ENCODE assay signal across 8 mouse cellular contexts in the genomic region with DNA sequence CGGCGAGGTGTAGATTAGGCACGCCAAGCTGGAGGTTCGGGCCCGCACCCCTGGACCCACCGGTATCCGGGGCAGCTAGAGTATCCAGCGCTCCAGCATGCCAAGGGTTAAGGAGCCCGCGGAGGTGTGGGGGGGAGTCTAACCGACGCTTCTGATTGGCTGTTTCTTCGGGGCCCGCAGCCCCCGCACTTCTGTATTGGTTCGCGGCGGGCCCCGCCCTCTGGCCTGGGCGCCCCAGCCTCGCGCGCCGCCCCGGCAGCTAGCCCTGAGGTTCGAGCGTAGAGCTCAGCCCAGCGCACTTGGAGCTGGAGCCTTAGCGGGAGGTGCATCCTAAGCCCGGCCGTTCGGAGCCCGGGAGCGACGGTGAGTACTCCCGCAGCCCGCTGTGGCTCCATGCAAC. TPM values are rescaled to one million over a fixed set of nuclear protein-coding genes. Genes with fewer than 3 reads are reported as not detected.
DNase-seq lines count a peak whose midpoint lies in the region; ATAC-seq lines count a peak whose summit lies in the region.

TSS of gene Ece1 (plus strand) at position 219 of the 400 bp plus-strand sequence.

- ATAC-seq in megakaryocyte, adult 5-6 weeks (ENCODE audit: poor library complexity, severe bottlenecking), result peak; percentile 86

- peak; percentile 88 to 90 for DNase-seq in adrenal gland, adult 18-20 months (ENCODE audit: low spot score in 2 of 2)
- peak; percentile 96 for DNase-seq in embryo, embryonic 10.5 days (ENCODE audit: low spot score)
- DNase-seq in gastrocnemius, postnatal 14 days, result peak; percentile 91
- peak; percentile 95 for DNase-seq in induced T-regulatory cell, adult 2 months (ENCODE audit: low read depth)
- DNase-seq in left cerebral cortex, adult 8-10 months (ENCODE audit: low spot score in 2 of 2), result peak; percentile 74 to 90
- peak; percentile 87 to 90 for DNase-seq in right cerebral cortex, adult 2 months (ENCODE audit: low spot score in 2 of 2)
- peak; percentile 66 for DNase-seq in urinary bladder, postnatal 10 days (ENCODE audit: low spot score)

- intact Hi-C loops in gastrocnemius, postnatal 14 days (cut with DNase I; ENCODE audit: low total_unique reads), result no loop called here

RNA-seq across cellular contexts. Expression of gene Ece1, which starts in this region (rescaled TPM):
- total RNA-seq in adrenal gland, adult 18-20 months (2021), result 100 to 1,000 TPM; 210 to 273 TPM
- 10 to 100 TPM; 50.0 to 57.7 TPM for total RNA-seq in gastrocnemius, postnatal 14 days (2021)
- total RNA-seq in left cerebral cortex, adult 8-10 months (2022), result 10 to 100 TPM; 81.0 to 85.8 (median 83.3) TPM
- total RNA-seq in megakaryocyte, adult 5-6 weeks (2015), result 19.7 and 25.4 TPM in 2 replicates
- total RNA-seq in megakaryocyte, adult 5-6 weeks (2017), result 12.5 and 15.9 TPM in 2 replicates

Comparison
In these comparisons a context has a peak if more than half of its experiments do, and no peak if none do; other contexts are left out.
1. Peak in every context shown above with its lines: DNase-seq and ATAC-seq.